Mouse (Mus musculus) CD8-positive naive resting alpha-beta T cell, adult 2 months (primary cell): ENCODE results near the gene Rbm4b.
"Not testable (repeated sequence)": the region's sequence is repeated elsewhere in the genome, so short reads cannot be mapped to it uniquely, and the experiment has no call there.

Experiments used
- DNase-seq, 2 experiments: peaks; one replicate each; pipeline ENCODE4 v3.0.0; 2022; ENCODE audit warnings: low read depth in 2 of 2, low spot score in 2 of 2

Gene Rbm4b

GRCm38 (mm10) chr19:4803283-4803682 lies 47.0 kb downstream of the Rbm4b start:
- no peak for DNase-seq

- no peak for DNase-seq
These were observed 54.0 kb downstream of the Rbm4b start for GRCm38 (mm10) chr19:4810309-4810708.

DNA sequence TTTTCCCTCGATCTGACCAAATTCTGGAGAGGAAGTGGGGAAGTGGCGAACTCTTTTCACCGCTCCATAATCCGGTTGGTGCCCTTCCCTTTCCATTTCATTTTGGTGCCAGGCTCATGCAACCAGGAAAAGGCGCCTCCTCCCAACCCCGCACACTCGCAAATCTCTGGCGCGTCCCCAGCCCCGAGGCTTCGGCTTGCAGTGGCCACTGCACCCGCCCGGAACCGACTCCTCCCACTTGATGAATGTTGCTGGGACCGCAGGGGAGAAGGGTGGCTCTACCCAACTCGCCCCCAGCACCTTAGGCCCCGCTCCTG lies 54.4 kb downstream of the Rbm4b start:
- DNase-seq = no peak

DNA sequence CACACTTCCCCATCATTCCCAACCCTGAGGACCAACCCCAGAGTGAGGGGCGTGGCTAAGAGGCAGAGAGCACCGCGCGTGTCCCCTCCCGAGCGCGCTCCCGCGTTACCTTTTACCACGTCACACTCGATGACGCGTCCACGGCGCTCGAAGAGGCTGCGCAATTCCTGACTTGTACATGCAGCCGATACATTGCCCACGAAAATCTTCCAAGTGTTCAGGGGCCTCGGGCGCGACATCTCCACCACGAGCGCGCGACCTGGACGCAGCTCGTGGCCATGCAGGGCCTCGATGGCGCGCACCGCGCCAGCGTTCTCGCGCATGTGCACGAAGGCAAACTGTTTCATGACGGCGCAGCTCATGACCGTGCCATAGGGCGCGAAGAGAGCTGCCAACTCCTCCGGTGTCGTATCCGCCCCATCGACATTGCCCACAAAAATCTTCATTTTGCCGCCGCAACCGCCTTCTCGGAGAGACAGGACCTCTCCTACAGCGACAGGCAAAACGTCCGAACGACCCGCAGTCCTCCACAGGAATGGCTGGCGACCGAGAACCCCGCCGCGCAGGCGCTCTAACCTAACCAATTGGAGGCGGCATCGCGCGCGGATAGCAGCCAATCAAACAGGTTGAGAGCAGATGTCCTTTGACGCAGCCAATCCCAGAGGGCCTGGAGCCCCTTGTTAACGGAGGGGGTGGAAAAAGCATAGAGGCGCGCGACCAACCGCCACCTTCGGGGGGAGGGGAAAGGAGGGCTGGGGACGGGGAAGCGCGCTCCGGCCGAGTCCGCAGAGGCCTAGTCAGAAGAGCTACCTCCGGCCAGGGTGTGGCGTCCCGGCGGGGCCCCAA lies 55.0 kb downstream of the Rbm4b start, which contains the start of the genes Gm21992 and Rbm14:
Gm21992 (minus strand) TSS at position 550 of the 846 bp plus-strand sequence.
Rbm14 (minus strand) TSS at position 572 of the 846 bp plus-strand sequence.
- DNase-seq = peak; percentile 94 to 95

DNA sequence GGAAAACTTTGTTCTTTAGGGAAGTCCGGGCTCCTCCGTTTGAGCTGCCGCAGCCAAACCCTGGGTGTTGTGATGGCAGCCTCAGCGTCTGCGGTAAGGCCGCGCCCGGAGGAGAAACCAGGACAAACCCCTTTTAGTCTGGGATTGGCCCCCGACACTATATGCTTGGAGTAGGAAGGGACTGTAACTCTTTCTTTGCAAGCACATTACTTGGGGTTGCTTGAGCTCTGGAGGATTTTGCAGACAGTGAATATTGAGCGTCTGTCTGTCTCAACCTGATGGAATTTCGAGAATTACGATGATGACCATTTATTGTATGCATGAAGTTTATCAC lies 55.6 kb downstream of the Rbm4b start:
- DNase-seq = no peak

- DNase-seq = not testable (repeated sequence)
These were observed 56.1 kb downstream of the Rbm4b start for GRCm38 (mm10) chr19:4812334-4812949.

- DNase-seq = peak in 1 of 2 experiments; percentile 43
These were observed 56.7 kb downstream of the Rbm4b start for GRCm38 (mm10) chr19:4813015-4813414.
